Mouse (Mus musculus): ENCODE measurements around the gene Cbx5.
"Not testable (repeated sequence)": the region's sequence is repeated elsewhere in the genome, so short reads cannot be mapped to it uniquely, and the experiment has no call there.

Cbx5 gene

GRCm38 (mm10) chr15:103250195-103250740 lies 10.7 kb upstream of the Cbx5 start:
- peak; percentile 85 for DNase-seq (ENCODE audit: low spot score)

GRCm38 (mm10) chr15:103249511-103249910 lies 9.9 kb upstream of the Cbx5 start:
- DNase-seq (ENCODE audit: low spot score), result not testable (repeated sequence)

- DNase-seq (ENCODE audit: low spot score), result no peak
These were observed 9.0 kb upstream of the Cbx5 start for GRCm38 (mm10) chr15:103248401-103249313.

- DNase-seq (ENCODE audit: low spot score), result no peak
These were observed 8.3 kb upstream of the Cbx5 start for GRCm38 (mm10) chr15:103247782-103248400.

GRCm38 (mm10) chr15:103247078-103247781 lies 7.6 kb upstream of the Cbx5 start:
- DNase-seq (ENCODE audit: low spot score), result no peak

GRCm38 (mm10) chr15:103245616-103246015 lies 6.0 kb upstream of the Cbx5 start:
- no peak for DNase-seq (ENCODE audit: low spot score)

- DNase-seq (ENCODE audit: low spot score), result no peak
These were observed 3.3 kb upstream of the Cbx5 start for GRCm38 (mm10) chr15:103242885-103243284.

- peak; percentile 40 for DNase-seq (ENCODE audit: low spot score)
These were observed 1.7 kb upstream of the Cbx5 start for GRCm38 (mm10) chr15:103241071-103242018.

- DNase-seq (ENCODE audit: low spot score), result peak; percentile 100
These were observed 778 bp upstream of the Cbx5 start, which contains the start of gene Hnrnpa1 for GRCm38 (mm10) chr15:103240160-103241028. TSS of gene Hnrnpa1 (plus strand) at chr15:103240432.

GRCm38 (mm10) chr15:103239130-103239684 lies 409 bp downstream of the Cbx5 start:
- peak; percentile 98 for DNase-seq (ENCODE audit: low spot score)

- no peak for DNase-seq (ENCODE audit: low spot score)
These were observed 2.3 kb downstream of the Cbx5 start for GRCm38 (mm10) chr15:103237295-103237694.

- no peak for DNase-seq (ENCODE audit: low spot score)
These were observed 6.5 kb downstream of the Cbx5 start for GRCm38 (mm10) chr15:103233119-103233518.

GRCm38 (mm10) chr15:103228904-103229303 lies 10.7 kb downstream of the Cbx5 start:
- no peak for DNase-seq (ENCODE audit: low spot score)

- DNase-seq (ENCODE audit: low spot score), result no peak
These were observed 12.0 kb downstream of the Cbx5 start for GRCm38 (mm10) chr15:103227572-103227971.

- DNase-seq (ENCODE audit: low spot score), result no peak
These were observed 12.6 kb downstream of the Cbx5 start for GRCm38 (mm10) chr15:103227022-103227421.

- DNase-seq (ENCODE audit: low spot score), result no peak
These were observed 15.5 kb downstream of the Cbx5 start for GRCm38 (mm10) chr15:103224161-103224560.

- DNase-seq (ENCODE audit: low spot score), result no peak
These were observed 18.2 kb downstream of the Cbx5 start for GRCm38 (mm10) chr15:103221386-103221785.

GRCm38 (mm10) chr15:103220785-103221184 lies 18.8 kb downstream of the Cbx5 start:
- peak; percentile 62 for DNase-seq (ENCODE audit: low spot score)

GRCm38 (mm10) chr15:103216052-103216451 lies 23.6 kb downstream of the Cbx5 start:
- no peak for DNase-seq (ENCODE audit: low spot score)
